Mouse (Mus musculus): ENCODE results near the gene Itga2b.

GRCm38 (mm10) chr11:102432896-102433295 is 37.0 kb downstream of the Itga2b start:
- TF ChIP-seq CTCF (conservative IDR thresholded peaks at IDR 0.05; ENCODE audit: insufficient read depth, insufficient read length, low read depth, low read length) (no peak), POLR2A (IDR thresholded peaks at IDR 0.05; ENCODE audit: low read depth, low read length) (no peak)
